Mouse (Mus musculus) Muller cell, postnatal 12 days (primary cell): ENCODE measurements at regions not wholly inside any gene's neighbourhood (a gene's known extent, or its start where the extent isn't known, plus 50 kb on each side); places are given as distances from the start of the nearest gene placed in this dataset.

ENCODE experiments used
- DNase-seq: peaks from one replicate; pipeline ENCODE4 v3.0.0-alpha.2; 2015; ENCODE audit errors: inconsistent ontology term

- peak; percentile 66 for DNase-seq
These were observed 185.3 kb downstream of the Snx13 start for GRCm38 (mm10) chr12:35232322-35232673.

- DNase-seq: peak; percentile 51
These were observed 184.7 kb downstream of the Snx13 start for GRCm38 (mm10) chr12:35231414-35232321.

- no peak for DNase-seq
These were observed 173.4 kb downstream of the Snx13 start for GRCm38 (mm10) chr12:35220429-35220828.

- no peak for DNase-seq
These were observed 173.0 kb downstream of the Snx13 start for GRCm38 (mm10) chr12:35220002-35220401.

GRCm38 (mm10) chr12:35216725-35217124 lies 169.7 kb downstream of the Snx13 start:
- DNase-seq: no peak

- DNase-seq: peak; percentile 73
These were observed 162.4 kb downstream of the Snx13 start for GRCm38 (mm10) chr12:35209399-35209798.

- DNase-seq: no peak
These were observed 160.6 kb downstream of the Snx13 start for GRCm38 (mm10) chr12:35207605-35208004.

GRCm38 (mm10) chr12:35203398-35203797 lies 156.4 kb downstream of the Snx13 start:
- no peak for DNase-seq

- no peak for DNase-seq
These were observed 153.1 kb downstream of the Snx13 start for GRCm38 (mm10) chr12:35200110-35200509.
